Mouse (Mus musculus) frontal cortex, postnatal 14 days (tissue): Measurements from ENCODE around the gene Jpt2.
A peak's percentile ranks its signal among the peaks of the same experiment; 100 is the strongest.

Experiments used
- DNase-seq, 2 experiments: peaks; one replicate each; pipeline ENCODE4 v3.0.0; 2022; ENCODE audit warnings: low spot score in 2 of 2

Gene Jpt2

GRCm38 (mm10) chr17:24907591-24907990, 52.9 kb downstream of the Jpt2 start:
- no peak for DNase-seq

- no peak for DNase-seq
Observed at GRCm38 (mm10) chr17:24903767-24904166, 56.7 kb downstream of the Jpt2 start.

- no peak for DNase-seq
Observed at GRCm38 (mm10) chr17:24902671-24903474, 57.6 kb downstream of the Jpt2 start.

GRCm38 (mm10) chr17:24902124-24902523, 58.4 kb downstream of the Jpt2 start:
- DNase-seq, result no peak

GRCm38 (mm10) chr17:24900014-24900413, 60.5 kb downstream of the Jpt2 start:
- DNase-seq, result no peak

GRCm38 (mm10) chr17:24899153-24899552, 61.3 kb downstream of the Jpt2 start:
- no peak for DNase-seq

- DNase-seq, result no peak
Observed at GRCm38 (mm10) chr17:24898041-24898854, 62.2 kb downstream of the Jpt2 start.

- DNase-seq, result no peak
Observed at GRCm38 (mm10) chr17:24897600-24897999, 62.9 kb downstream of the Jpt2 start.

GRCm38 (mm10) chr17:24896993-24897269, 63.6 kb downstream of the Jpt2 start:
- no peak for DNase-seq

- DNase-seq, result peak in 1 of 2 experiments; percentile 64
Observed at GRCm38 (mm10) chr17:24896241-24896992, 64.1 kb downstream of the Jpt2 start, which contains the start of gene Nme3. Gene Nme3, plus strand, starts transcription at chr17:24896500.

GRCm38 (mm10) chr17:24895571-24896240, 64.8 kb downstream of the Jpt2 start:
- no peak for DNase-seq

- peak; percentile 76 to 79 for DNase-seq
Observed at GRCm38 (mm10) chr17:24894995-24895547, 65.4 kb downstream of the Jpt2 start, which contains the start of the genes Eme2 and Mrps34. Gene Eme2, minus strand, starts transcription at chr17:24895087. Gene Mrps34, plus strand, starts transcription at chr17:24895116.

- DNase-seq, result no peak
Observed at GRCm38 (mm10) chr17:24894061-24894994, 66.2 kb downstream of the Jpt2 start.

GRCm38 (mm10) chr17:24893276-24893675, 67.2 kb downstream of the Jpt2 start:
- no peak for DNase-seq

GRCm38 (mm10) chr17:24892785-24893184, 67.7 kb downstream of the Jpt2 start:
- no peak for DNase-seq

- DNase-seq, result no peak
Observed at GRCm38 (mm10) chr17:24891321-24891720, 69.2 kb downstream of the Jpt2 start.

- DNase-seq, result no peak
Observed at GRCm38 (mm10) chr17:24890151-24891092, 70.1 kb downstream of the Jpt2 start.

- DNase-seq, result no peak
Observed at GRCm38 (mm10) chr17:24888862-24889261, 71.6 kb downstream of the Jpt2 start.
